14 mouse cellular contexts compared by ENCODE assay signal in genomic region chr2:59820088-59820487, GRCm38 (mm10).
"Had no signal": no experiment of that assay in that cellular context is flagged by ENCODE, and none has a peak within 500 bp of the region (broad histone marks: within the 10 kb centered on the region; RNA-seq: fewer than 3 reads in every experiment).

No protein-coding gene starts in this region.

- H3K4me2 ChIP-seq: kidney, embryonic 15.5 days; liver, embryonic 15.5 days; midbrain, embryonic 12.5 days; stomach, embryonic 15.5 days had no signal

- ATAC-seq: intestine, embryonic 16.5 days; lung, postnatal 0 days had no signal

- H3K4me1 ChIP-seq: kidney, embryonic 15.5 days; liver, embryonic 15.5 days; stomach, embryonic 15.5 days had no signal

- H3K9ac ChIP-seq: kidney, embryonic 15.5 days; liver, embryonic 15.5 days; midbrain, embryonic 12.5 days; stomach, embryonic 15.5 days had no signal

- H3K4me3 ChIP-seq: kidney, embryonic 15.5 days; left cerebral cortex, adult 2 months; liver, embryonic 15.5 days; midbrain, embryonic 12.5 days; stomach, embryonic 15.5 days had no signal

- DNase-seq: kidney, adult 2 months; kidney, postnatal 14 days; lung, adult 2 months; lung, postnatal 4 days; right cerebral cortex, postnatal 14 days; thymus, adult 2 months; thymus, postnatal 25 days had no signal

- H3K27me3 ChIP-seq: kidney, embryonic 15.5 days; liver, embryonic 15.5 days; midbrain, embryonic 12.5 days; stomach, embryonic 15.5 days had no signal

- H3K27ac ChIP-seq: kidney, embryonic 15.5 days; left cerebral cortex, adult 2 months; liver, embryonic 15.5 days; midbrain, embryonic 12.5 days; stomach, embryonic 15.5 days had no signal

- H3K9me3 ChIP-seq: kidney, embryonic 15.5 days; liver, embryonic 15.5 days; midbrain, embryonic 12.5 days; stomach, embryonic 15.5 days had no signal

- H3K36me3 ChIP-seq: liver, embryonic 15.5 days; midbrain, embryonic 12.5 days had no signal
